Mouse (Mus musculus): ENCODE results near the gene Slc6a13. TPM values are rescaled to one million over a fixed set of nuclear protein-coding genes. Genes with fewer than 3 reads are reported as not detected.

The Slc6a13 gene
- polyA plus RNA-seq, 1 experiment from 2014 or later: 11.5 TPM

GRCm38 (mm10) chr6:121310984-121311383, 11.0 kb downstream of the Slc6a13 start:
- 82% methylated on average over 6 of the region's 6 CpGs for WGBS
- DNase-seq (ENCODE audit: low spot score): no peak

GRCm38 (mm10) chr6:121319099-121319498, 19.1 kb downstream of the Slc6a13 start:
- no peaks in the 10 kb centered on the region for H3K9me3 ChIP-seq (ENCODE audit: control insufficient read depth, low read length)

More at GRCm38 (mm10) chr6:121310984-121311383, 11.0 kb downstream of the Slc6a13 start:
- H3K27me3 ChIP-seq (replicated peaks; ENCODE audit: control insufficient read depth, insufficient read depth, low read length): no peaks in the 10 kb centered on the region
- no peaks in the 10 kb centered on the region for H3K4me1 ChIP-seq (ENCODE audit: control insufficient read depth, insufficient read depth, low read length)
- no peak for ATAC-seq (ENCODE audit: low read depth)
- H3K9ac ChIP-seq (ENCODE audit: low read depth, low read length): no peak overlapping the region
- H3K9me3 ChIP-seq (ENCODE audit: control insufficient read depth, low read length): no peaks in the 10 kb centered on the region
- H3K36me3 ChIP-seq (ENCODE audit: control insufficient read depth, insufficient read depth, low read length): no peaks in the 10 kb centered on the region
- no peak overlapping the region for H3K27ac ChIP-seq (replicated peaks; ENCODE audit: low read depth, low read length)
- H3K4me2 ChIP-seq (ENCODE audit: low read depth, low read length): no peak overlapping the region
- no peak overlapping the region for H3K4me3 ChIP-seq (ENCODE audit: low read depth, low read length)

GRCm38 (mm10) chr6:121322381-121323110, 22.5 kb downstream of the Slc6a13 start:
- ATAC-seq (ENCODE audit: low read depth): no peak
- WGBS: 78% methylated on average over 9 of the region's 9 CpGs
- H3K4me1 ChIP-seq (ENCODE audit: control insufficient read depth, insufficient read depth, low read length): peaks cover 5% of the 10 kb centered on the region; the same call in 1 of the 2 replicates

More at GRCm38 (mm10) chr6:121319099-121319498, 19.1 kb downstream of the Slc6a13 start:
- ATAC-seq (ENCODE audit: low read depth): no peak
- Histone ChIP-seq H3K9ac (ENCODE audit: low read depth, low read length) (no peak overlapping the region), H3K4me2 (ENCODE audit: low read depth, low read length) (no peak overlapping the region), H3K36me3 (ENCODE audit: control insufficient read depth, insufficient read depth, low read length) (no peaks in the 10 kb centered on the region), H3K27ac (replicated peaks; ENCODE audit: low read depth, low read length) (no peak overlapping the region), H3K27me3 (replicated peaks; ENCODE audit: control insufficient read depth, insufficient read depth, low read length) (no peaks in the 10 kb centered on the region), H3K4me1 (ENCODE audit: control insufficient read depth, insufficient read depth, low read length) (no peaks in the 10 kb centered on the region), H3K4me3 (ENCODE audit: low read depth, low read length) (no peak overlapping the region)
- DNase-seq (ENCODE audit: low spot score): no peak
- 67% methylated on average over 6 of the region's 6 CpGs for WGBS

GRCm38 (mm10) chr6:121325298-121325697, 25.3 kb downstream of the Slc6a13 start:
- DNase-seq (ENCODE audit: low spot score): no peak
- Histone ChIP-seq H3K27me3 (replicated peaks; ENCODE audit: control insufficient read depth, insufficient read depth, low read length) (no peaks in the 10 kb centered on the region), H3K36me3 (ENCODE audit: control insufficient read depth, insufficient read depth, low read length) (no peaks in the 10 kb centered on the region), H3K9me3 (ENCODE audit: control insufficient read depth, low read length) (no peaks in the 10 kb centered on the region), H3K4me3 (ENCODE audit: low read depth, low read length) (no peak overlapping the region), H3K9ac (ENCODE audit: low read depth, low read length) (no peak overlapping the region), H3K4me2 (ENCODE audit: low read depth, low read length) (no peak overlapping the region), H3K4me1 (ENCODE audit: control insufficient read depth, insufficient read depth, low read length) (peaks cover 5% of the 10 kb centered on the region; the same call in 1 of the 2 replicates), H3K27ac (replicated peaks; ENCODE audit: low read depth, low read length) (no peak overlapping the region)
- 70% methylated on average over 3 of the region's 3 CpGs for WGBS
- no peak for ATAC-seq (ENCODE audit: low read depth)

More at GRCm38 (mm10) chr6:121322381-121323110, 22.5 kb downstream of the Slc6a13 start:
- no peak overlapping the region for H3K4me3 ChIP-seq (ENCODE audit: low read depth, low read length)
- DNase-seq (ENCODE audit: low spot score): no peak
- H3K9me3 ChIP-seq (ENCODE audit: control insufficient read depth, low read length): no peaks in the 10 kb centered on the region
- H3K4me2 ChIP-seq (ENCODE audit: low read depth, low read length): no peak overlapping the region
- no peaks in the 10 kb centered on the region for H3K27me3 ChIP-seq (replicated peaks; ENCODE audit: control insufficient read depth, insufficient read depth, low read length)
- no peak overlapping the region for H3K27ac ChIP-seq (replicated peaks; ENCODE audit: low read depth, low read length)
- H3K9ac ChIP-seq (ENCODE audit: low read depth, low read length): no peak overlapping the region
- no peaks in the 10 kb centered on the region for H3K36me3 ChIP-seq (ENCODE audit: control insufficient read depth, insufficient read depth, low read length)

- Histone ChIP-seq H3K27ac (replicated peaks; ENCODE audit: low read depth, low read length) (no peak overlapping the region), H3K4me3 (ENCODE audit: low read depth, low read length) (no peak overlapping the region), H3K27me3 (replicated peaks; ENCODE audit: control insufficient read depth, insufficient read depth, low read length) (no peaks in the 10 kb centered on the region), H3K36me3 (ENCODE audit: control insufficient read depth, insufficient read depth, low read length) (no peaks in the 10 kb centered on the region), H3K4me2 (ENCODE audit: low read depth, low read length) (no peak overlapping the region), H3K9me3 (ENCODE audit: control insufficient read depth, low read length) (no peaks in the 10 kb centered on the region), H3K4me1 (ENCODE audit: control insufficient read depth, insufficient read depth, low read length) (peaks cover 5% of the 10 kb centered on the region; the same call in 1 of the 2 replicates), H3K9ac (ENCODE audit: low read depth, low read length) (no peak overlapping the region)
- ATAC-seq (ENCODE audit: low read depth) (no peak), DNase-seq (ENCODE audit: low spot score) (peak; percentile 32)
- whole genome bisulfite sequencing: 60% methylated on average over 8 of the region's 9 CpGs
Measured at GRCm38 (mm10) chr6:121325740-121326139, 25.7 kb downstream of the Slc6a13 start.

- Histone ChIP-seq H3K36me3 (ENCODE audit: control insufficient read depth, insufficient read depth, low read length) (no peaks in the 10 kb centered on the region), H3K4me1 (ENCODE audit: control insufficient read depth, insufficient read depth, low read length) (peaks cover 5% of the 10 kb centered on the region; the same call in 1 of the 2 replicates), H3K4me3 (ENCODE audit: low read depth, low read length) (no peak overlapping the region), H3K4me2 (ENCODE audit: low read depth, low read length) (no peak overlapping the region), H3K9ac (ENCODE audit: low read depth, low read length) (no peak overlapping the region), H3K9me3 (ENCODE audit: control insufficient read depth, low read length) (no peaks in the 10 kb centered on the region), H3K27ac (replicated peaks; ENCODE audit: low read depth, low read length) (no peak overlapping the region), H3K27me3 (replicated peaks; ENCODE audit: control insufficient read depth, insufficient read depth, low read length) (no peaks in the 10 kb centered on the region)
- DNase-seq (ENCODE audit: low spot score) (no peak), ATAC-seq (ENCODE audit: low read depth) (no peak)
- 37% methylated on average over 10 of the region's 10 CpGs for WGBS
Measured at GRCm38 (mm10) chr6:121326486-121327069, 26.6 kb downstream of the Slc6a13 start.

GRCm38 (mm10) chr6:121328417-121328884, 28.4 kb downstream of the Slc6a13 start:
- H3K36me3 ChIP-seq (ENCODE audit: control insufficient read depth, insufficient read depth, low read length): no peaks in the 10 kb centered on the region
- 55% methylated on average over 9 of the region's 9 CpGs for WGBS

GRCm38 (mm10) chr6:121329848-121330508, 30.0 kb downstream of the Slc6a13 start:
- H3K9me3 ChIP-seq (ENCODE audit: control insufficient read depth, low read length): no peaks in the 10 kb centered on the region
- no peaks in the 10 kb centered on the region for H3K36me3 ChIP-seq (ENCODE audit: control insufficient read depth, insufficient read depth, low read length)
- H3K4me2 ChIP-seq (ENCODE audit: low read depth, low read length): no peak overlapping the region
- peak; percentile 56 for DNase-seq (ENCODE audit: low spot score)
- H3K9ac ChIP-seq (ENCODE audit: low read depth, low read length): no peak overlapping the region
- no peak overlapping the region for H3K4me3 ChIP-seq (ENCODE audit: low read depth, low read length)
- WGBS: 8% methylated on average over 10 of the region's 10 CpGs
- H3K4me1 ChIP-seq (ENCODE audit: control insufficient read depth, insufficient read depth, low read length): peaks cover 5% of the 10 kb centered on the region; the same call in 1 of the 2 replicates
- no peak overlapping the region for H3K27ac ChIP-seq (replicated peaks; ENCODE audit: low read depth, low read length)
- H3K27me3 ChIP-seq (replicated peaks; ENCODE audit: control insufficient read depth, insufficient read depth, low read length): no peaks in the 10 kb centered on the region
- ATAC-seq (ENCODE audit: low read depth): 0 out of 2 replicates have a peak, but pooled peaks have one; percentile 59

More at GRCm38 (mm10) chr6:121328417-121328884, 28.4 kb downstream of the Slc6a13 start:
- Histone ChIP-seq H3K27ac (replicated peaks; ENCODE audit: low read depth, low read length) (no peak overlapping the region), H3K4me1 (ENCODE audit: control insufficient read depth, insufficient read depth, low read length) (peaks cover 5% of the 10 kb centered on the region; the same call in 1 of the 2 replicates), H3K27me3 (replicated peaks; ENCODE audit: control insufficient read depth, insufficient read depth, low read length) (no peaks in the 10 kb centered on the region), H3K9me3 (ENCODE audit: control insufficient read depth, low read length) (no peaks in the 10 kb centered on the region), H3K9ac (ENCODE audit: low read depth, low read length) (no peak overlapping the region), H3K4me2 (ENCODE audit: low read depth, low read length) (no peak overlapping the region), H3K4me3 (ENCODE audit: low read depth, low read length) (no peak overlapping the region)
- ATAC-seq (ENCODE audit: low read depth) (no peak), DNase-seq (ENCODE audit: low spot score) (peak; percentile 26)
